Mouse (Mus musculus) bone marrow, adult 2 months (tissue): ENCODE results near the gene Paqr3.

Source experiments
- CTCF ChIP-seq: fragments of 200-500 bp; IDR thresholded peaks from 2 replicates; pipeline ENCODE4 v1.5.1; 2011; ENCODE audit warnings: low read length, control low read depth; ENCODE audit not compliant: control insufficient read depth, insufficient read depth
- POLR2A ChIP-seq: fragments of 200-500 bp; IDR thresholded peaks from 2 replicates; pipeline ENCODE4 v1.6.1; 2011; ENCODE audit warnings: low read depth, mild to moderate bottlenecking, control low read depth, low read length, borderline replicate concordance; ENCODE audit not compliant: control insufficient read depth

DNA sequence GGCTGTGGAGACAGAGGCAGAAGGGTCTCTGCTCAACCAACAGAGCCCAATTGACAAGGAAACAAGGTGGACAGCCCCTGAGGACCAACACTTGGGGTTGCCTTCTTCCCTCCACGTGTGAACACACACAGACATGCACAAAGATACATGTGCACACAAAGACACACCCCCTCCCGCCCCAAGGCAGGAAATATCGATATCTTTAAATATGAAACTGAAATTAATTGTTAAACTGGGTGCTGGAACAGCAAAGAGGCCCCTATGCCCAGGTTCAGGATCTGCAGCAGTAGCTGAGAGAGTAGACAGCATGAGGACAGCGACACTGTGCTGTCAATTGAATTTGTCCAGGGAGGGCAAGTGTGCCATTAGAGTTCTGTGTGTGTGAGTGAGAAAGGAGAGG, 45.6 kb downstream of the Paqr3 start:
- TF ChIP-seq POLR2A (no peak), CTCF (no peak)
